Mouse (Mus musculus): ENCODE data around the gene Cdk5r2.

Cdk5r2 gene

GRCm38 (mm10) chr1:74892351-74893133 lies 37.8 kb downstream of the Cdk5r2 start:
- DNase-seq (ENCODE audit: low read depth): no peak

GRCm38 (mm10) chr1:74893134-74893855 lies 38.6 kb downstream of the Cdk5r2 start, which contains the start of gene Cryba2:
Cryba2 (minus strand) TSS chr1:74893143.
- DNase-seq (ENCODE audit: low read depth): peak; percentile 13

GRCm38 (mm10) chr1:74894966-74895365 lies 40.2 kb downstream of the Cdk5r2 start:
- DNase-seq (ENCODE audit: low read depth): peak; percentile 19

- DNase-seq (ENCODE audit: low read depth): no peak
Observed at GRCm38 (mm10) chr1:74897976-74898375, 43.2 kb downstream of the Cdk5r2 start.

GRCm38 (mm10) chr1:74898656-74899431 lies 44.1 kb downstream of the Cdk5r2 start:
- DNase-seq (ENCODE audit: low read depth): no peak

GRCm38 (mm10) chr1:74900341-74901285 lies 45.9 kb downstream of the Cdk5r2 start:
- DNase-seq (ENCODE audit: low read depth): no peak

- DNase-seq (ENCODE audit: low read depth): peak; percentile 34
Observed at GRCm38 (mm10) chr1:74901686-74902085, 47.0 kb downstream of the Cdk5r2 start.

- DNase-seq (ENCODE audit: low read depth): no peak
Observed at GRCm38 (mm10) chr1:74902191-74902590, 47.5 kb downstream of the Cdk5r2 start.

Data from c-Kit-positive CD71-positive TER-119-negative erythroid progenitor cells, embryonic 14.5 days (primary cell).